Mouse (Mus musculus) heart, embryonic 14.5 days (tissue): ENCODE results near the gene Tacc3. TPM values are rescaled to one million over a fixed set of nuclear protein-coding genes. Genes with fewer than 3 reads are reported as not detected.

Source experiments
- ATAC-seq: fragments of 200-750 bp; cut with Nextera tagmentation; 2 replicates; pipeline ENCODE4 v1.8.0; 2017; ENCODE audit warnings: low read depth, moderate TSS enrichment; ENCODE audit not compliant: insufficient number of reproducible peaks, insufficient read depth, low FRiP score
- H3K27ac ChIP-seq, 2 experiments: fragments of 200-500 bp in 1 of 2; fragments of 300-500 bp in 1 of 2; sonication (generic) in 1 of 2; replicated peaks in 1 of 2; 2 replicates each; pipeline ENCODE4 v1.5.1; 2012 to 2014; ENCODE audit warnings: low read depth in 2 of 2, low read length in 2 of 2, control low read depth in 1 of 2, mild to moderate bottlenecking in 1 of 2, mixed read lengths in 1 of 2; ENCODE audit not compliant: control insufficient read depth in 1 of 2, insufficient read depth in 1 of 2
- H3K27me3 ChIP-seq: fragments of 300-500 bp; sonication (generic); 2 replicates; pipeline ENCODE4 v1.6.1; 2014; ENCODE audit warnings: mild to moderate bottlenecking, low read length, control low read depth; ENCODE audit not compliant: control insufficient read depth, insufficient read depth
- H3K36me3 ChIP-seq: fragments of 300-500 bp; sonication (generic); 2 replicates; pipeline ENCODE4 v1.6.1; 2014; ENCODE audit warnings: mild to moderate bottlenecking, control low read depth, low read length, mixed read lengths; ENCODE audit not compliant: control insufficient read depth, insufficient read depth
- H3K4me1 ChIP-seq, 2 experiments: fragments of 200-500 bp in 1 of 2; fragments of 300-500 bp in 1 of 2; sonication (generic) in 1 of 2; 2 replicates each; pipeline ENCODE4 v1.6.1; 2012 to 2014; ENCODE audit warnings: low read length in 2 of 2, control low read depth in 1 of 2, mixed read lengths in 1 of 2; ENCODE audit not compliant: control insufficient read depth in 2 of 2, insufficient read depth in 2 of 2
- H3K4me2 ChIP-seq: fragments of 300-500 bp; sonication (generic); 2 replicates; pipeline ENCODE4 v1.6.1; 2014; ENCODE audit warnings: mild to moderate bottlenecking, low read length
- H3K4me3 ChIP-seq, 2 experiments: fragments of 200-500 bp in 1 of 2; fragments of 300-500 bp in 1 of 2; sonication (generic) in 1 of 2; 2 replicates each; pipeline ENCODE4 v1.5.1; 2012 to 2014; ENCODE audit warnings: low read length in 2 of 2, mild to moderate bottlenecking in 2 of 2, control low read depth in 1 of 2, low read depth in 1 of 2, moderate library complexity in 1 of 2; ENCODE audit not compliant: control insufficient read depth in 1 of 2, insufficient read depth in 1 of 2
- H3K9ac ChIP-seq: fragments of 300-500 bp; sonication (generic); 2 replicates; pipeline ENCODE4 v1.6.1; 2014; ENCODE audit warnings: mild to moderate bottlenecking, low read length
- H3K9me3 ChIP-seq: fragments of 300-500 bp; sonication (generic); 2 replicates; pipeline ENCODE4 v1.6.1; 2016; ENCODE audit warnings: low read length, control low read depth; ENCODE audit not compliant: control insufficient read depth
- WGBS: fragments of 180-500 bp; shearing (Covaris S2); extraction: QIAGEN DNeasy Blood & Tissue Kit; methylation state at CpG from one replicate; pipeline ENCODE4 v1.1.7; 2014; 5-methylcytosine and 5-hydroxymethylcytosine counted together
- polyA plus RNA-seq: library from polyadenylated mRNA; unstranded; fragments of >200 nt; fragmentation: Nextera tagmentation; extraction: Ambion mirVana; gene quantifications from 2 replicates; pipeline ENCODE4 v1.2.1, GENCODE M21; 2014

Tacc3 gene
- polyA plus RNA-seq, 1 experiment from 2014 or later: 117 TPM

DNA sequence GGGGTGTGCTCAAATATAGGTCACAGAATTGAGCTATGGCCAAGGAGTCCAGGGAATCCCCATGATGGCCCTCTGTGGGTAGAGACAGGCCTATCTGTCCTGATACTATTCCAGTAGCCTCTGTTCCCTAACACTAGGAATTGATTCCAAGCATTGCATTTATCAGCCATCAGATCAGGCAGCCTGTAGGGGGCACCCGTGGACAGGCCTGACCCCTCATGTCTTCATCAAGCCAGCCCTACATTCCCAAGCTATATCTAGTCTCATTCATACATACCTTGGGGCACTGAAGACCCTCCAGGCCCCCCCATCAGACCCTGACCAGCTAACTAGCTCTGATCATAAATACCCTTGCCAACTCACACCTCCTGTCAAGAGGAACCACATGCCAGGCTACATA lies 18.0 kb downstream of the Tacc3 start:
- Histone ChIP-seq H3K36me3 (peaks cover 24% of the 10 kb centered on the region), H3K4me3 (no peak overlapping the region), H3K27me3 (no peaks in the 10 kb centered on the region), H3K9me3 (no peaks in the 10 kb centered on the region), H3K4me1 (no peaks in the 10 kb centered on the region; a peak in 1 of 4 replicates), H3K27ac (no peak overlapping the region), H3K4me2 (no peak overlapping the region), H3K9ac (no peak overlapping the region)
- 3% methylated on average over 1 of the region's 1 CpGs for WGBS
- ATAC-seq: no peak

DNA sequence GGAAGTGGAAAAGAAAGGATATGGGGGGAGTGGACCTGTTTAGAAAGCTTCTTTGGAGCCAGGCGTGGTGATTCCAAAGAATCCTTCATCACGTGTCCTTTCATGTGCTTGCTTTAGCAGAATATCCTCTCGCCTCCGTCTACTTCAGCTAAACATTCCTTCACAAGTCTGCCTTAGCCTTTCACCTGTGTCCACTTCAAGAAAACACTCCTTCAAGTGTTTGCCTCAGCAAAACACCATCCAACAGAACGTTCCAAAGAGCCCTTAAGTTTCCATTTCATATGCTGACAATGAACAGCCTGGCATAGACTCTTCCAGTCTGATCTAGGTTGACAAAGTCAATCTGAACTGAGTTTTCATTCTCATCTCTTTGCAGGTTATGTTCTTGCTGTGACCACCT lies 20.3 kb downstream of the Tacc3 start:
- WGBS: 78% methylated on average over 5 of the region's 5 CpGs
- no peaks in the 10 kb centered on the region; a peak in 1 of 4 replicates for H3K4me1 ChIP-seq
- no peak overlapping the region for H3K9ac ChIP-seq
- H3K36me3 ChIP-seq: peaks cover 2% of the 10 kb centered on the region; the same call in 1 of the 2 replicates
- no peak for ATAC-seq
- H3K4me3 ChIP-seq: no peak overlapping the region
- no peaks in the 10 kb centered on the region for H3K27me3 ChIP-seq
- no peak overlapping the region for H3K27ac ChIP-seq
- H3K9me3 ChIP-seq: no peaks in the 10 kb centered on the region
- H3K4me2 ChIP-seq: no peak overlapping the region

DNA sequence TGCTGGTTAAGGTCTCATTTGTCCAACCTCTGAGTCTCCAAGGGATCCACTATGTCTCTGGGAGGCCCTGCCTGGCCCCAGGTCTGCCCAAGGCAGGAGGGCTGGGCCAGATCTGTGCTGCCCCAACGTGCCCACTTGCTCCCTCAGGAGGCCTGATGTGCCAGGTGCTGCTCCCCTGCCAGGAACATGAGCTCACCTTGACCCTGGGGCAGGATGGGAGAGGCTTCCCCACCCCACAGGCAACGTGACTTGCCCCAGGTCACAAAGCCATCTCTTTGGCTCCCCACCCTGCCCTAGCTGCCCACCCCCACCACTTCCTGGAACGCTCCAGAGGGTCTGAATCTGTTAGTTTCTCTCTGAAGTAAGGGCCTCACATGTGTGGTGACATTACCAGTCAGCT lies 23.1 kb downstream of the Tacc3 start:
- Histone ChIP-seq H3K4me3 (no peak overlapping the region), H3K4me1 (no peaks in the 10 kb centered on the region; a peak in 1 of 4 replicates), H3K27me3 (no peaks in the 10 kb centered on the region), H3K36me3 (no peaks in the 10 kb centered on the region), H3K9ac (no peak overlapping the region), H3K27ac (no peak overlapping the region), H3K4me2 (no peak overlapping the region), H3K9me3 (no peaks in the 10 kb centered on the region)
- no peak for ATAC-seq
- WGBS: 67% methylated on average over 3 of the region's 3 CpGs

GRCm38 (mm10) chr5:33681611-33682388 lies 23.9 kb downstream of the Tacc3 start:
- Histone ChIP-seq H3K4me3 (no peak overlapping the region), H3K36me3 (no peaks in the 10 kb centered on the region), H3K27me3 (no peaks in the 10 kb centered on the region), H3K4me2 (no peak overlapping the region), H3K27ac (no peak overlapping the region), H3K9ac (no peak overlapping the region), H3K9me3 (no peaks in the 10 kb centered on the region), H3K4me1 (peaks cover 0 to 2% of the 10 kb centered on the region in 2 experiments; a peak in 1 of 4 replicates)
- no peak for ATAC-seq
- WGBS: 65% methylated on average over 15 of the region's 15 CpGs

GRCm38 (mm10) chr5:33682963-33683362 lies 25.0 kb downstream of the Tacc3 start:
- no peak for ATAC-seq
- H3K4me2 ChIP-seq: no peak overlapping the region
- H3K36me3 ChIP-seq: no peaks in the 10 kb centered on the region
- no peak overlapping the region for H3K4me3 ChIP-seq
- H3K27me3 ChIP-seq: no peaks in the 10 kb centered on the region
- 89% methylated on average over 4 of the region's 4 CpGs for WGBS
- H3K9me3 ChIP-seq: no peaks in the 10 kb centered on the region
- no peak overlapping the region for H3K9ac ChIP-seq
- no peak overlapping the region for H3K27ac ChIP-seq
- peaks cover 0 to 4% of the 10 kb centered on the region in 2 experiments; a peak in 1 of 4 replicates for H3K4me1 ChIP-seq

DNA sequence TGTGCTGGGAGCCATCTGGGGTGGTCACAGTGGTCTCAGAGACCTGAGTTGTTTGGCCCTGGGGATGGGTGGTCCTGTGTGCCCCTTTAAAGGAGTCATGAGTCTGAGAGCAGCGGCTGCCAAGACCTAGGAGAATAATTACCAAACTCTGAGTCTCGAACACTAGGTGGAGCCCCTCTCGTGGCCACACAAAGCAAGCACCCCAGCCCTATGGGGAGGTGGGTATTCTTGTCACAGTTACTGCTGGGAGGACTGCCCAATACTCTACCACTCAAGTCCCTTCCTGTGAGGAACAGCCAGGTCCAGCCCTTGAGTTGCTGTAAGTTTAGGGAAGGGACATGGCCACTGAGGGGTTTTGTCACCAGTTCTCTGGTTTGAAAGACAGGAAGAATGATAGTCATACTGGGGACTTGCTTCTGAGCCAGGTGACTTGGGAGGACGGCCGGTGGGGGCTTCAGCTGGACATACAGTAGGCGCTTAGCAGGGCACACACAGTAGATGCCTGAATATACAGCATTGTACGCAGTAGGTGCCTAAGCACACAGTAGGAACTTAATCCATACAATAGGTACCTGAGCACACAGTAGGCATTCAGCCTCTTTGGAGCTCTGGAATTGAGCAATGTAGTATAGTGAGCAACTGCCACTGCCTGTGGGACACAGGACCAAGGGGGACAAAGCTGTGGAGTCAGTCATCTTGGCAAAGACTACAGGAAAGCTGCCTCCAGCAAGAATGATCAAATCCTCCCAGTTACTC lies 26.1 kb downstream of the Tacc3 start:
- no peak overlapping the region for H3K9ac ChIP-seq

GRCm38 (mm10) chr5:33684932-33685331 lies 27.0 kb downstream of the Tacc3 start:
- no peak overlapping the region for H3K4me3 ChIP-seq
- H3K27ac ChIP-seq: no peak overlapping the region
- no peaks in the 10 kb centered on the region for H3K27me3 ChIP-seq
- 95% methylated on average over 4 of the region's 4 CpGs for WGBS
- no peak overlapping the region for H3K4me2 ChIP-seq
- H3K9ac ChIP-seq: no peak overlapping the region
- peaks cover 15 to 21% of the 10 kb centered on the region in 2 experiments for H3K4me1 ChIP-seq
- ATAC-seq: no peak
- H3K9me3 ChIP-seq: no peaks in the 10 kb centered on the region
- no peaks in the 10 kb centered on the region for H3K36me3 ChIP-seq

More for the DNA sequence above, 26.1 kb downstream of the Tacc3 start:
- Histone ChIP-seq H3K36me3 (no peaks in the 10 kb centered on the region), H3K4me3 (no peak overlapping the region), H3K27ac (no peak overlapping the region), H3K27me3 (no peaks in the 10 kb centered on the region), H3K4me1 (peaks cover 8 to 14% of the 10 kb centered on the region in 2 experiments), H3K9me3 (no peaks in the 10 kb centered on the region), H3K4me2 (no peak overlapping the region)
- 44% methylated on average over 7 of the region's 7 CpGs for WGBS
- no peak for ATAC-seq
